Mouse (Mus musculus) urinary bladder, postnatal 0 days (tissue): ENCODE data around the gene 4921511M17Rik. TPM values are rescaled to one million over a fixed set of nuclear protein-coding genes. Genes with fewer than 3 reads are reported as not detected.

Experiments used
- polyA plus RNA-seq: library from polyadenylated mRNA; unstranded; fragments of >200 nt; fragmentation: Nextera tagmentation; extraction: Ambion mirVana; gene quantifications from 2 replicates; pipeline ENCODE4 v1.2.1, GENCODE M21; 2015

Gene 4921511M17Rik
- not detected in 2 replicates for polyA plus RNA-seq

DNA sequence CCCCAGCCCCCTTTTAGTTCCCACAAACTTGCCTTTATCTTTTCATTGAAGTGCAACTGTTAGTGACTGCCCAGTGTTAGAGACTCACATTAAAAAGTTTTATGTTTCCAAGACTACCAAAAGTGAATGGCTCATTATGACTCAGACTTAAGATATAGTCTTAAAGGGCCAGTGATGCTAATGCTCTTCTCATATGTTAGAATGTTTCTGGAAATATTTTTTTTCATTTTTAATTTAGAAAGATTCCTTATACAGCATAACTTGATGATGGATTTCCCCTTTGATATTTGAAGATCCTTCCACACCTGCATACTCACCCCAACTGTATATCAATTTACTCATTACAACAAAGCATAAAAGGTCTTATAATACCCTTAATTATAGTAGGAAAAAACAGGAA lies at the start of gene 4921511M17Rik:
Gene 4921511M17Rik, minus strand, starts transcription at position 101 of the 400 bp plus-strand sequence.

DNA sequence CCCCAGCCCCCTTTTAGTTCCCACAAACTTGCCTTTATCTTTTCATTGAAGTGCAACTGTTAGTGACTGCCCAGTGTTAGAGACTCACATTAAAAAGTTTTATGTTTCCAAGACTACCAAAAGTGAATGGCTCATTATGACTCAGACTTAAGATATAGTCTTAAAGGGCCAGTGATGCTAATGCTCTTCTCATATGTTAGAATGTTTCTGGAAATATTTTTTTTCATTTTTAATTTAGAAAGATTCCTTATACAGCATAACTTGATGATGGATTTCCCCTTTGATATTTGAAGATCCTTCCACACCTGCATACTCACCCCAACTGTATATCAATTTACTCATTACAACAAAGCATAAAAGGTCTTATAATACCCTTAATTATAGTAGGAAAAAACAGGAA lies 21.3 kb upstream of the 4921511M17Rik start, which contains the start of gene Gm10057:
Gene Gm10057, minus strand, starts transcription at position 101 of the 400 bp plus-strand sequence.

DNA sequence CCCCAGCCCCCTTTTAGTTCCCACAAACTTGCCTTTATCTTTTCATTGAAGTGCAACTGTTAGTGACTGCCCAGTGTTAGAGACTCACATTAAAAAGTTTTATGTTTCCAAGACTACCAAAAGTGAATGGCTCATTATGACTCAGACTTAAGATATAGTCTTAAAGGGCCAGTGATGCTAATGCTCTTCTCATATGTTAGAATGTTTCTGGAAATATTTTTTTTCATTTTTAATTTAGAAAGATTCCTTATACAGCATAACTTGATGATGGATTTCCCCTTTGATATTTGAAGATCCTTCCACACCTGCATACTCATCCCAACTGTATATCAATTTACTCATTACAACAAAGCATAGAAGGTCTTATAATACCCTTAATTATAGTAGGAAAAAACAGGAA lies 21.1 kb downstream of the 4921511M17Rik start, which contains the start of gene Samt1:
Gene Samt1, minus strand, starts transcription at position 101 of the 400 bp plus-strand sequence.

Other genes with a start within 250 kb of the 4921511M17Rik start
- 48.6 and 49.2 TPM in 2 replicates for gene Spin2c, start 201.6 kb downstream of the 4921511M17Rik start, polyA plus RNA-seq
- not detected in 2 replicates for gene Samt1, start 21.2 kb downstream of the 4921511M17Rik start, polyA plus RNA-seq
- gene Gm10057, start 21.2 kb upstream of the 4921511M17Rik start, polyA plus RNA-seq: not detected in 2 replicates
- not detected in 2 replicates for gene Gm15140, start 86.9 kb upstream of the 4921511M17Rik start, polyA plus RNA-seq